Mouse (Mus musculus) liver, embryonic 14.5 days (tissue): ENCODE measurements at regions not wholly inside any gene's neighbourhood (a gene's known extent, or its start where the extent isn't known, plus 50 kb on each side); places are given as distances from the start of the nearest gene placed in this dataset.

ENCODE experiments used
- CTCF ChIP-seq: IDR thresholded peaks from 2 replicates; pipeline ENCODE4 v1.5.1; 2016; ENCODE audit warnings: antibody characterized with exemption, low read depth, control low read depth
- EP300 ChIP-seq: IDR thresholded peaks from 2 replicates; pipeline ENCODE4 v1.6.1; 2016; ENCODE audit warnings: antibody characterized with exemption, low read depth

DNA sequence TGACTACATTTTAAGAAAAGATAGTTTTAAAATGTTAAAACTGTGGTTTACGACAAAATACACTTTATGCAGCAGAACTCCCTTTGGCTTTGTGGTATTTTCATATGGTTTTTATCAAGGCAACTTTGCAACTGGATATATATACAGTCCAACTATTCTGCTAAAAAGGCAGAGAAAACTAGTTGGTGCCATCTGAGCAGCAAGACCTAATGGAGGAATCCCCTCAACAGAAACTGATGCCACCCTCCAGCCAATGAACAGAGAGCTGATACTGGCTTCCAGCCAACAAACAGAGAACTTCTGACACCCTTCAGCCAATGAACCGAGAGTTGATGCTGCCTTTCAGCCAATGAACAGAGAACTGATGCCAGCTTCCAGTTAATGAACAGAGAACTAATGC is 215.9 kb downstream of the Mylk4 start:
- TF ChIP-seq EP300: no peak
- no peak for TF ChIP-seq CTCF
